Mouse (Mus musculus) brain, embryonic 14.5 days (tissue): Measurements from ENCODE around the gene Celf1. TPM values are rescaled to one million over a fixed set of nuclear protein-coding genes. Genes with fewer than 3 reads are reported as not detected.
"Not testable (repeated sequence)": the region's sequence is repeated elsewhere in the genome, so short reads cannot be mapped to it uniquely, and the experiment has no call there.

Source experiments
- DNase-seq: peaks from one replicate; pipeline ENCODE4 v3.0.0-alpha.2; 2011; ENCODE audit warnings: low read depth
- CTCF ChIP-seq: fragments of 200-500 bp; IDR thresholded peaks from 2 replicates; pipeline ENCODE4 v1.5.1; 2012; ENCODE audit warnings: inconsistent platforms, mild to moderate bottlenecking, moderate library complexity, borderline replicate concordance; ENCODE audit not compliant: insufficient read depth, insufficient read length; ENCODE audit errors: extremely low read depth
- POLR2A ChIP-seq: fragments of 200-500 bp; IDR thresholded peaks from 2 replicates; pipeline ENCODE4 v1.6.1; 2012; ENCODE audit warnings: mild to moderate bottlenecking, inconsistent platforms, borderline replicate concordance; ENCODE audit not compliant: poor library complexity, insufficient read depth, insufficient read length, severe bottlenecking; ENCODE audit errors: extremely low read depth
- polyA plus RNA-seq: library from polyadenylated mRNA; depleted of rRNA; stranded (reverse); fragments of >200 nt; gene quantifications from 2 replicates; pipeline ENCODE4 v1.2.3, GENCODE M21; 2012; rRNA removed

Gene Celf1
- polyA plus RNA-seq = 119 and 130 TPM in 2 replicates

DNA sequence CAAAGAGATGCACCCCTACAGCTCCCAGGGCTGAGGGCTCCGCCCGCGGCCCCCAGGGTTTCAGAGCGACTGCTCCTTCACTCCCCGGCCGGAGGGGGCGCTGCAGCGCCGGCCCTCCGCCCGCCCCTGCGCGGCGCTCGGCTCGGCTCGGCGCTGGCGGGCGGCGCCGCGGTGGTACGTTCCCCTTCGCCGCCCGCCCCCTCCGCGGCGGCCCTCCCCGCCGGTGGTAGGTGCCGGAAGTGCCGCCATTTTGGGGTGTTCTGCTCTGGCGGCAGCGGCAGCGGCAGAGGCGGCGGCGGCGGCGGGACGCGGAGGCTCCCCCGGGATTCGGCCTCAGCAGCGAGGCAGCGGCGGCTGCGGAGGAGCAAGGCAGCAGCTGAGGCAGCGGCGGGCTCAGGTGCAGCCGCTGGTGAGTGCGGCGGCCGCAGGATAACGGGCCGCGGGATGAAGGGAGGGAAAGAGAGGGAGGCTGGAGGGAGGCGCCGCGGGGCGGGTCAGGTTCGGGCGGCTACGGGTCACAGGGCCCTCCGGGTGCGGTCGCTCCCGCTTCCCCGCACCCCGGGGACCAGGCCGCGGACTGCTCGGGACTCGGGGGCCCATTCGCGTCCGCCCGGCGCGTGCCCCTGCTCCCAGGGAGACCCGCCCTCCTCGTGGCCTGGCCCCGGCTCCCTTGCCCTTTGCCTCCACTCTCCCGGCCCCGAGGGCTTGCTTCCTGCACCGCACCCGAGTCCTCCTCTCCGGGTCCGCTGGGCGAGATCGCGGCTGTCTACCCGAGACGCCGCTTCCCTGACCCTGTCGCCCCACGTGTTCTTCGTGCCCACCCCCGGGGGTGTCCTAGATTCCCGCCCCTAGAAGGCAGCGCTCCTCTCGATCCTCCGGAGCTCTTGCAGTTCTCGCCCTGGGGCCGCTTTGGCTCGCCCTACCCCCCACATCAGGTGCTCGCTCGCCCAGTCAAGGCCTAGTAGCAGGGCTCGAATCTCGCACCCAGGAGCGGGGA, at the start of gene Celf1:
Celf1 (plus strand) TSS at position 150 of the 997 bp plus-strand sequence.
- peak; percentile 48 for TF ChIP-seq POLR2A
- TF ChIP-seq CTCF = peak; percentile 63
- DNase-seq = peak; percentile 93

DNA sequence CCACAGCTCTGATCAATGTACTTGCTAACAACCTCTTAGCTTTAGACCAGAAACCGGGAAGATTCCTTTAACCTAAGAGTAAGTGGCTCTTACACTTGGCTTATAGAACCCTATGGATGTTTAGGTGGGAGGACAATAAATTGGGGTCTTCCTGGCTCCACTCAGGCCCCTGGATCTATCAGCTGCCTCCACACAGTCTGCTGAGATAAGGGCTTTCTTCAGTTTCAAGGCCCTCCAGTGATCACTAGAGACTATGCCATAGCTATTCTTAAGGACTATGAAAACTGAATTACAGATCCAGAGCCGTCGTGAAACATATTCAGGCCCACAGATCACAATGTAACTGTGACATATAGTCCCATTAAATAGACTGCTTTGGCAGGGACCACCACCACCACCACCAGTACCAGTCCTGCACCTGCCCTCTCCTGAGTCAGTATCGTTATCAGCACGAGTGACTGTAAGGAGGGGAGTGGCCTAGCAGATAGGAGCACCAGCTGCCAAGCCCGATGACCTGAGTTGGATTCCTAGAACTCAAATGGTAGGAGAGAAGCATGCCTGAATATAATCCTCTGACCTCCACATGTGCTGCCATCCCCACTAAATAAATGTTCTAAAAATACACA, 46.4 kb upstream of the Celf1 start:
- DNase-seq = no peak
- TF ChIP-seq POLR2A = no peak
- TF ChIP-seq CTCF = no peak

DNA sequence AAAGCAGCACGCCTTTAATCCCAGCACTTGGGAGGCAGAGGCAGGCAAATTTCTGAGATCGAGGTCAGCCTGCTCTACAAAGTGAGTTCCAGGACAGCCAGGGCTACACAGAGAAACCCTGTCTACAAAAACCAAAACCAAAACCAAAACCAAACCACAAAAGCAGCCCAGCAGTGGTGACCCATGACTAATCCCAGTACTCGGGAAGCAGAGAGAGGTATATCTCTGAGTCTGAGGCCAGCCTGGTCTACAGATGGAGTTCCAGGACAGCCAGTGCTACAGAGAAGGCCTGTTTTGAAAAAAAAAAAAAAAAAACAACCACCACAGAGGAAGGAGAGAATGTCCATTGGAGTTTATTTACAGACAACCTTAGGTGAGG, 45.9 kb upstream of the Celf1 start:
- DNase-seq = not testable (repeated sequence)

DNA sequence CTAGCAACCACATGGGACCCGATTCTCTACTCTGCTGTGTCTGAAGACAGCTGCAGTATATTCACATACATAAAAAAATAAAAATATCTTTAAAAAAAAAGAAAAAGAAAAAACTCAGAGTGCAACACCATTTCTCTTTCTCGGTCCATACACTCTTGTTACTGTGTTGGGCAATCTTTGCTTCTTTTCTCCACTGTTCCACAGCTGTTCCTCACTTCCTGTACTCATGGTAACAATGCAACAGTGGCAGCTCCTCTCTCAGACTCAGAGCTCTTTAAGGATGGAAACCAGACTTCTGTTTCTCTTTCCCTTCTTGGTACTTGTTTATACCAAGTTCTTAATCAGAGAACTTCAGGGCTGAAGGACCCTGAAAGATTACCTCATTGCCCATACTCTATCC, 36.8 kb upstream of the Celf1 start:
- TF ChIP-seq CTCF (no peak), POLR2A (no peak)
- no peak for DNase-seq

DNA sequence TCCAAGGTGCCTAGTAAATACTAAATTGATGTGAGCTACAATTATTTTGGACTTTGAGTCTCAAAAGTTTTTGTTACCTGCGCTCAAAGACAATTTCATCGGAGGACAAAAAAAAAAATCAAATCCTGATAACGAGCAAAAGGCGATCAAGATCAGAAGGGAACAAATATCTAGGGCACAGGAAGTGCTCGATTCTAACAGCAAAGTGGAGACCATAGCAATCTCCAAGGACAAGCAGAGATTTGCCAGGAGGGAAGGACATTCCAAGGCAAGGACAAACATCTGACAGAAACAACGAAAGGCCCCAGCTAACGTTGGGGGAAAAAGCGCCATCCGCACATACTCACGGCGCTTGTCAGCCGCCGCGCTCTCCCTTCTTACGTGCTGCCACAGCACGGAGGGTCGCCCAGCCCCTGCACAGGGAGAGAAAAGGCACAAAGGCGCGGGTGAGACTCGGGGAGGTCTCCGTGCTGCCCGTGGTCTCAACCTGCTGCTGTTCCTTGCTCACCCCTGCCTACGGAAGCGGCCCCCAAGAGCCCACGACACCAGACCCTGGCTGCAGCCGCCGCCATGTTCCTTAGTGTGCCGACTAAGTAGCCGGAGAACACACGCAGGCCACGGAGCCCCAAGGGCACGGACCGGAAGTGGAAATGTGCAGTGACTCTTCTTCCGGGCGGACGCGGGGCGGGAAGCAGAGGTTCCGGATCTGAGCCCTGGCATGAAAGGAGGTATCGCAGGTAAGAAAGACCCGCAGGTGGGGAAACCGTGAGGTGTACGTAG, 35.9 kb upstream of the Celf1 start, which contains the start of the genes Kbtbd4 and Ndufs3:
Kbtbd4 (plus strand) TSS at position 665 of the 780 bp plus-strand sequence.
Ndufs3 (minus strand) TSS at position 752 of the 780 bp plus-strand sequence.
- TF ChIP-seq POLR2A = peak; percentile 48; the same call in 1 of the 2 replicates
- no peak for TF ChIP-seq CTCF
- peak; percentile 97 for DNase-seq

DNA sequence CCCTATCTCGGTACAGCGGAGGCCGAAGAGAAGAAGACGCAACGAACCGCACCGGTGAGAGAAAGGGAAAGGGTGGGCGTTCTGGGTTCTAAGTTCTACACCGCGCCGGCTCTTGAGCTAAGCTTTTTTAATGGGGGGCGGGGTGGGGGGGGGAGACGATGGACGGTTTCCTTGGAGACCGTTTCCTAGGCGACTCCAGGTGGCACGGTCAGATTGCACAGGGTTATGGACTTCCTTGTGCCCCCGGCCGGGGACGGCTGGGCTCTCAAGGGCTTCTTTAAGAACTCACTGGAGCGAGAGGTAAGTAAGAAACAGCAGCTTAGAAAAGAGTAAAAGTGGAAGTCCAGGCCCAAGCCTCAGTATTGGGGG, 35.3 kb upstream of the Celf1 start:
- no peak for TF ChIP-seq CTCF
- no peak for TF ChIP-seq POLR2A
- no peak for DNase-seq

DNA sequence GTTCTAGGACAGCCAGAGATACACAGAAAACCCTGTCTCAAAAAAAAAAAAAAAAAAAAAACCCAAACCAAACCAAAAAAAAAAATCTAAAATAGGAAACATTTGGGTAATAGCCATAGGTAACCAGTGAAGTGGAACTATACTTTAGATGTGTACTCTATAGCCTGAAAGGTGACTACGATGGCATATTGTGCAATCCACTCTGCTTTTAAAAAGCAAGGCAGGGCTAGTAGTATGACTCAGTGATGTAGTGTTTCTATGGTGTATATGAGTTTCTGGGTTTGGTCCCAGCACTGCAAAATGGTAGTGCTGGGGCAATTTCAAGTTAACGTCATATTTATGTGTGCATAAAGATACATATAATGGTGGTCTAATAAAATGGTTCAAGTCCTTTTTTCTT, 33.5 kb upstream of the Celf1 start:
- no peak for DNase-seq
- TF ChIP-seq CTCF (no peak), POLR2A (no peak)

DNA sequence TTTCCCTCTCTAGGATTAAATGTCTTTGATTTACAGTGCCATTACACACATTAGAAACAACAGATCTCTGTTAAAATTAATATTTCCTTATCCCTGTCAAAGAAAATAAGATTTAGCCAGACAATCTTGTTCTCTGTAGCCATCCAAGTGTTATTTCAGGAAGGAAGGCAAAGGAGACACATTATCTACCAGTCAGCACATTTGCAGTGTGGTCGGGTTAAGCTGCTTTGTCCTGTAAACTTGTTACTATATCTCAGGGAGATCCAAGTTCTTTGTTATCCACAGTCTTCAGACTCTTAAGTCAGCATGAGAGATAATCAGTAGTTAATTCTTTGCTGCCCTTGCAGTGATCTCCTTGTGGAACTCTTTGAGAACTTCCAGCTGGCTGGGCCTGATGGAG, 29.3 kb upstream of the Celf1 start:
- DNase-seq = no peak
- TF ChIP-seq POLR2A (no peak), CTCF (no peak)

DNA sequence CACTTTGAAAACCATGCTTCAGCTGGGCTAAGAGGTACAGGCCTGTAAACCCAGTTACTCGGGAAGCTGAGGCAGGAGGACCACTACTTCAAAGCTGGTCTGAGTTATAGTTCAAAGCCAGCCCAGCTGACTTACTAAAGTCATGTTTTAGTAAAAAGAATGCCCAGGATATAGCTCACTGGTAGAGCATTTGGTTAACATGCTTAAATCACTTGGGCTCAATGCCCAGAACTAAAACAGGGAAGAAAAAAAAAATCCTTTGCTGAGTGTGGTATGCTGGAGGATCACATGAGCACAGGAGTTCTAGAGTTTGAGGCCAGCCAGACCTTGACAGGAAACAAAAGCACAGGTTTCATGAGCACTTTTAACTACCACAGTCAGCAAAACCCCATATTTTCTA, 28.5 kb upstream of the Celf1 start:
- TF ChIP-seq CTCF = no peak
- no peak for TF ChIP-seq POLR2A
- no peak for DNase-seq

DNA sequence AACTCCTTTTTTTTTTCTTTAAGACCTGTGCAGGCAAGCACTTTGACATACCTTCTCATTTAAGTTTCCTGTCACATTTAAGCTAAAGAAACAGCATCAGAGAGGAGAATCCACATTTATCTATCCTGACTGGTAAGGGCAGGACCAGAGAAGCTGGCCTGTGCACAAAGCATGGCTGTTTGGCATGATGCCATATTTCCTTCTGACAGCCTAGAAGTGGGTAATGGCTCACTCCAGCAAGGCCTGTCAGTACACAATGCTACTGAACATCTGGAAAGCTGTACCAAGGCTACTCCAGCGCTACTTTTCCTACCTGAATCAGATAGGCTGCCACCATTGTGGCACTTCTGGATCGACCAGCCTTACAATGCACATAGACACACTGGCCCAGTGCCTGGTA, 26.5 kb upstream of the Celf1 start:
- TF ChIP-seq CTCF = no peak
- TF ChIP-seq POLR2A = no peak
- DNase-seq = peak; percentile 66

DNA sequence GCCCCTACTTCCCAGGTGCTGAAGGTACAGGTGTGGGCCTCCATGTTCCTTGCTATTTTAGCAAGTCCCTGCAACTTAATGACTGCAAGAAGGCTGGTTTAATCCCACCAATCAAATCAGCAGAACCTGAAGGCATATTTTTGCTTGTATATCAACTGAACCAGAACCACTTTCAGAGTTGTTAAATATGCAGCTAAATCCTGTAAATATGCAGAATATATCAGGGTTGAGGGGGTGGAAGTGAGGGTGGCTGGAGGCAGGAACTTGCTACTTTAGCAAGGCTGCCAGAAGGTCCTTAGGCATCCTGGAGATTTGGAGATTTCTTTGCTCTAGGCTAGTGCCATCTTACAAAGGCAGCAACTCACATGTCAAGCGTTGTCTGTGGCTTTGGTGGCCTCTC, 24.7 kb upstream of the Celf1 start:
- no peak for DNase-seq
- TF ChIP-seq POLR2A = no peak

DNA sequence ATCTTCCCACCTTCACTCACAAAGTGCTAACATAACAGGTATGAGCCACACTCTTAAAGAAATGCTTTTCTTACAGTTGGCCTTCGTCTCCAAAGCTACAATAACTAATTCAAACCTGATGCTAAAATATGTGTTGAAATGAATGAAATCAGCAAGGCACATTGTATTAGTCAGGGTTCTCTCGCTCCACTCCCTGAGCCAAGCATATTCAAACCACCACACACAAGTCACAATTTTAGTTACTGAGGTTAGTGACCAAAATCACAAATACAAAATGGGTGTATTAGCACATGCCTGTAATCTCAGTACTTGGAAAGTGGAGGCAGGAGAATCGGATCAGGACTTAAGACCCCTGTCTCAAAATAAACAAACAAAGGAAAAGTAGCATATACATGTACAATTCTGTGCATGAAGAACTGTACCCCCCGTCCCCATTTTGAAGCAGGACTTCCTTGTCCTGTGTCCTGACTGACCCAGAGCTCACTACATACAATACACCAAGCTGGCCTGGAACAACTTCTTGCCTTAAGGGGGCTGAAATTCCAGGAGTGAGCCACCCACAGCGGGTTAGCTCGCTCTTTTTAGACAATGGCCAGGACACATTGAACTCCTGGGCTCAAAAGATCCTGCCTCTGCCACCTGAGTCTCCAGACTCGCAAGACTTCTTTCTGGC, 23.5 kb upstream of the Celf1 start:
- TF ChIP-seq CTCF (no peak), POLR2A (no peak)
- peak; percentile 63 for DNase-seq

DNA sequence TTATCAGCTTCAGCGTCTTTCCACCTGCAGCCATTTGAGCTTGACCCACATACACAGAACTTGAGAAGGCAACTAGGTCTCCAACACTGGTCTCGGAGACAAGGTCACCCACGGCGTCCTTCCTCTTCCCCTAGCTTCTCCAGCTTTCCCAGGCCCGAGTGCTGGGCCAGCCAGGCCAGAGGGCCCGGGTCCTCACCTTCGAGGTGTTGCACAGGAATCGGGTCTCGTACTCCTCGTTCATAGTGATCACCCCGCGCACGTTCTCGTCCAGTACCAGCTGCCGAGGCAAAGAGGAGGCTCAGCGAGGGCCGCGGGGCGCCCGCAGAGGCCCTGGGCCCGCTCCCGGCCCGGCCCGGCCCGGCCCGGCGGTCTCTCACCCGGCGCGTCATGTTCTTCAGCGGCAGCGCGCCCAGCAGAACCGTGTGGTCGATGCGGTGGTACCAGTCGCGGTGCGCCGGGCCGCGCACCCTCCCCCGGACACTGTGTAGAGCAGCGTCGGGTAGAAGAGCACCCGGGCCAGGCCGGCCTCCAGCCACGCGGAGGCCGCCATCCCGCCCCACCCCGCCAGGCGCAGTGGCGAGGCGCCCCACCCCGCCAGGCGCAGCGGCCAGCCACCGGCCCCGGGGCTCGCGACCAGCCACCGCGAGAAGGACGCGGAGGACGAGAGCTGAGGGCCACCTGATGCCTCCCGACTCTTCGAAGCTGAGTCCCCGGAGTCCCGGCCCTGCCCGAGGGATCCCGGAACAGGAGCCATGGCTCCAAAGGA, 22.8 kb upstream of the Celf1 start:
- TF ChIP-seq CTCF (no peak), POLR2A (peak; percentile 50; the same call in 1 of the 2 replicates)
- peak; percentile 68 for DNase-seq
